Mouse (Mus musculus): ENCODE results near the gene Tcte2. TPM values are rescaled to one million over a fixed set of nuclear protein-coding genes. Genes with fewer than 3 reads are reported as not detected.

Gene Tcte2
- polyA plus RNA-seq, 1 experiment from 2014 or later, result 20.3 TPM

- Histone ChIP-seq H3K4me2 (replicated peaks) (no peak overlapping the region), H3K27me3 (ENCODE audit: control insufficient read depth, insufficient read depth, low read length) (no peaks in the 10 kb centered on the region; the same call in 1 of the 2 replicates), H3K4me1 (replicated peaks; ENCODE audit: control insufficient read depth, insufficient read depth, low read length) (no peaks in the 10 kb centered on the region), H3K36me3 (replicated peaks; ENCODE audit: control insufficient read depth, insufficient read depth) (no peaks in the 10 kb centered on the region), H3K9me3 (ENCODE audit: control insufficient read depth, low read length) (no peaks in the 10 kb centered on the region), H3K27ac (no peak overlapping the region), H3K9ac (no peak overlapping the region), H3K4me3 (replicated peaks; ENCODE audit: low read length) (no peak overlapping the region)
- no peak for DNase-seq (ENCODE audit: low spot score)
- 87% methylated on average over 6 of the region's 6 CpGs for WGBS
- no peak for ATAC-seq (ENCODE audit: low FRiP score)
These were observed 45.3 kb downstream of the Tcte2 start for GRCm38 (mm10) chr17:13716336-13716735.

DNA sequence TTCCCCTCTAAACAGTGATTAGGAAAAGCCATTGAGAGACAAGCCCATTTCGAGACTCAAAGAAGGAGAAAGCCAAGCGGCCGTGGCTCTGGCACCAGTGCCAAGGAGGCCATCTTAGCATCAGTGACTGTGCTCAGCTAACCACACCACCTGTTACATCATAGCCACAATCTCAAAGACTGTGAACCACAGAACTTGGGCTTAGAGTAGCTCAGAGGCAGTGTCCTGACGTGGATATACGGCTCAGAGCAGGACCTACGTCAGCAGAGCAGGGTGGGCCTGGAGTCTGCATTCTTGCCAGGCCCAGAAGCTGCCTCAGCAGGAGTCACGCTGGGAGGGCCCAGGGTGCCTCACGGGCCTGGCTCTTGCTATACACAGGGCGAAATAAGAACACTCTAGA, 46.1 kb downstream of the Tcte2 start:
- H3K4me1 ChIP-seq (replicated peaks; ENCODE audit: control insufficient read depth, insufficient read depth, low read length), result no peaks in the 10 kb centered on the region
- no peak overlapping the region for H3K4me3 ChIP-seq (replicated peaks; ENCODE audit: low read length)
- H3K9ac ChIP-seq, result no peak overlapping the region
- no peak for DNase-seq (ENCODE audit: low spot score)
- no peaks in the 10 kb centered on the region; the same call in 1 of the 2 replicates for H3K27me3 ChIP-seq (ENCODE audit: control insufficient read depth, insufficient read depth, low read length)
- no peaks in the 10 kb centered on the region for H3K9me3 ChIP-seq (ENCODE audit: control insufficient read depth, low read length)
- no peak overlapping the region for H3K27ac ChIP-seq
- H3K4me2 ChIP-seq (replicated peaks), result no peak overlapping the region
- ATAC-seq (ENCODE audit: low FRiP score), result no peak
- no peaks in the 10 kb centered on the region for H3K36me3 ChIP-seq (replicated peaks; ENCODE audit: control insufficient read depth, insufficient read depth)
- WGBS, result 84% methylated on average over 9 of the region's 9 CpGs

GRCm38 (mm10) chr17:13714654-13715053, 47.0 kb downstream of the Tcte2 start:
- WGBS, result 72% methylated on average over 4 of the region's 4 CpGs
- H3K4me3 ChIP-seq (replicated peaks; ENCODE audit: low read length), result no peak overlapping the region
- no peak overlapping the region for H3K4me2 ChIP-seq (replicated peaks)
- H3K9ac ChIP-seq, result no peak overlapping the region
- no peaks in the 10 kb centered on the region for H3K36me3 ChIP-seq (replicated peaks; ENCODE audit: control insufficient read depth, insufficient read depth)
- no peaks in the 10 kb centered on the region for H3K9me3 ChIP-seq (ENCODE audit: control insufficient read depth, low read length)
- H3K27me3 ChIP-seq (ENCODE audit: control insufficient read depth, insufficient read depth, low read length), result no peaks in the 10 kb centered on the region; the same call in 1 of the 2 replicates
- no peaks in the 10 kb centered on the region for H3K4me1 ChIP-seq (replicated peaks; ENCODE audit: control insufficient read depth, insufficient read depth, low read length)
- ATAC-seq (ENCODE audit: low FRiP score), result no peak
- no peak for DNase-seq (ENCODE audit: low spot score)
- H3K27ac ChIP-seq, result no peak overlapping the region

- no peak overlapping the region for H3K4me2 ChIP-seq (replicated peaks)
- no peaks in the 10 kb centered on the region for H3K9me3 ChIP-seq (ENCODE audit: control insufficient read depth, low read length)
- no peaks in the 10 kb centered on the region for H3K36me3 ChIP-seq (replicated peaks; ENCODE audit: control insufficient read depth, insufficient read depth)
- DNase-seq (ENCODE audit: low spot score) (no peak), ATAC-seq (ENCODE audit: low FRiP score) (no peak)
- H3K27ac ChIP-seq, result no peak overlapping the region
- 88% methylated on average over 4 of the region's 4 CpGs for WGBS
- H3K27me3 ChIP-seq (ENCODE audit: control insufficient read depth, insufficient read depth, low read length), result no peaks in the 10 kb centered on the region
- H3K9ac ChIP-seq, result no peak overlapping the region
- no peaks in the 10 kb centered on the region for H3K4me1 ChIP-seq (replicated peaks; ENCODE audit: control insufficient read depth, insufficient read depth, low read length)
- no peak overlapping the region for H3K4me3 ChIP-seq (replicated peaks; ENCODE audit: low read length)
These were observed 47.5 kb downstream of the Tcte2 start for GRCm38 (mm10) chr17:13714128-13714527.

- WGBS, result 88% methylated on average over 3 of the region's 3 CpGs
- DNase-seq (ENCODE audit: low spot score) (no peak), ATAC-seq (ENCODE audit: low FRiP score) (0 out of 2 replicates have a peak, but pooled peaks have one; percentile 19)
- Histone ChIP-seq H3K9me3 (ENCODE audit: control insufficient read depth, low read length) (no peaks in the 10 kb centered on the region), H3K36me3 (replicated peaks; ENCODE audit: control insufficient read depth, insufficient read depth) (no peaks in the 10 kb centered on the region), H3K9ac (no peak overlapping the region), H3K27me3 (ENCODE audit: control insufficient read depth, insufficient read depth, low read length) (no peaks in the 10 kb centered on the region), H3K4me1 (replicated peaks; ENCODE audit: control insufficient read depth, insufficient read depth, low read length) (no peaks in the 10 kb centered on the region), H3K4me2 (replicated peaks) (no peak overlapping the region), H3K27ac (no peak overlapping the region), H3K4me3 (replicated peaks; ENCODE audit: low read length) (no peak overlapping the region)
These were observed 49.1 kb downstream of the Tcte2 start for GRCm38 (mm10) chr17:13712518-13712917.

DNA sequence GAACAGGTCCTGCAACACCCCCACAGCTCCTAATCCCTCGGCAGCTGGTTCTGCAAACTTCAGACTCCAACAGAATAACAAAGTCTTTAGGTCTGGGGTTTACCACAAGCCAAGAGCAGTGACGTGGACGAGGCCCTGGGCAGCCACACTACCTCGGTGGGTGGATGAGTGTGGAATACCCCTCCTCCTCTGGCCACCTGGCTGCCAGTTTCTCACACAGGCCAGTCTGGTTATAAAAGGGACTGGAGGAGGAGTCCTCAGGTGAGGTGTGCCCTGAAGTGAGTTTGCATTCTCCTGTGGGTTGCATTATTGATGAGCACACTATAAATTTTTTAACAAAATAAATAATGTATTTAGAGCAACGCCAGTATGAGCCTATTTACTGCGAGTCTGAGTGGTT, 49.5 kb downstream of the Tcte2 start:
- no peak overlapping the region for H3K9ac ChIP-seq
- no peaks in the 10 kb centered on the region for H3K9me3 ChIP-seq (ENCODE audit: control insufficient read depth, low read length)
- 0 out of 2 replicates have a peak, but pooled peaks have one; percentile 38 for ATAC-seq (ENCODE audit: low FRiP score)
- H3K4me1 ChIP-seq (replicated peaks; ENCODE audit: control insufficient read depth, insufficient read depth, low read length), result no peaks in the 10 kb centered on the region
- H3K4me2 ChIP-seq (replicated peaks), result no peak overlapping the region
- 77% methylated on average over 6 of the region's 6 CpGs for WGBS
- H3K36me3 ChIP-seq (replicated peaks; ENCODE audit: control insufficient read depth, insufficient read depth), result no peaks in the 10 kb centered on the region
- no peak overlapping the region for H3K4me3 ChIP-seq (replicated peaks; ENCODE audit: low read length)
- no peak overlapping the region for H3K27ac ChIP-seq
- no peak for DNase-seq (ENCODE audit: low spot score)
- no peaks in the 10 kb centered on the region for H3K27me3 ChIP-seq (ENCODE audit: control insufficient read depth, insufficient read depth, low read length)

GRCm38 (mm10) chr17:13711173-13711572, 50.5 kb downstream of the Tcte2 start:
- Histone ChIP-seq H3K9ac (no peak overlapping the region), H3K36me3 (replicated peaks; ENCODE audit: control insufficient read depth, insufficient read depth) (no peaks in the 10 kb centered on the region), H3K9me3 (ENCODE audit: control insufficient read depth, low read length) (no peaks in the 10 kb centered on the region), H3K27me3 (ENCODE audit: control insufficient read depth, insufficient read depth, low read length) (no peaks in the 10 kb centered on the region), H3K27ac (no peak overlapping the region), H3K4me3 (replicated peaks; ENCODE audit: low read length) (no peak overlapping the region), H3K4me2 (replicated peaks) (no peak overlapping the region), H3K4me1 (replicated peaks; ENCODE audit: control insufficient read depth, insufficient read depth, low read length) (0 out of 2 replicates have a peak, but pooled peaks cover under 1% of the 10 kb centered on the region)
- DNase-seq (ENCODE audit: low spot score) (no peak), ATAC-seq (ENCODE audit: low FRiP score) (no peak)
- 85% methylated on average over 5 of the region's 5 CpGs for WGBS

DNA sequence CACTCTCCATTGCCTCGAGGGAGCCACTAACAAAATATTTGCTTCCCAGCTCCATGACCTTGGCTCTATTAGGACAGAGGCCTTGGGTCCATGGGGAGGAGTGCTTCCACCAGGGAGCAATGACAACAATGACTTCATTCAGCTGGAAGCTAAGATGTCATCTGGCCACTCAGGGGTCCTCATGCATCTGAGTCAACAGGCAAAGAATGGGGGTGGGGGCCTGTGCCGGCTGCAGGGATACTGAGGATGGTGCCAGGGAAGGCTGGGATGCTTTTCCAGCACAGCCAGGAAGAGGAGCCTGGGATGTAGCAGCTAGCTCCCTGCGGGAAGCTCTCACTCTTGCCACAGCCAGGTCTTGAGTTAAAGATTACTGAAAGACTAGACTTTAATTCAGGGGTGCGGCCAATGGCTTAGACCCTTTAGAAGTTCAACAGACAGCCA, 56.1 kb downstream of the Tcte2 start:
- ATAC-seq (ENCODE audit: low FRiP score), result no peak
- Histone ChIP-seq H3K27ac (no peak overlapping the region), H3K4me2 (replicated peaks) (no peak overlapping the region), H3K27me3 (ENCODE audit: control insufficient read depth, insufficient read depth, low read length) (no peaks in the 10 kb centered on the region), H3K4me1 (replicated peaks; ENCODE audit: control insufficient read depth, insufficient read depth, low read length) (peaks cover 16% of the 10 kb centered on the region), H3K9me3 (ENCODE audit: control insufficient read depth, low read length) (no peaks in the 10 kb centered on the region), H3K4me3 (replicated peaks; ENCODE audit: low read length) (no peak overlapping the region), H3K36me3 (replicated peaks; ENCODE audit: control insufficient read depth, insufficient read depth) (no peaks in the 10 kb centered on the region), H3K9ac (no peak overlapping the region)
- 26% methylated on average over 4 of the region's 4 CpGs for WGBS
- no peak for DNase-seq (ENCODE audit: low spot score)

GRCm38 (mm10) chr17:13703611-13704320, 57.9 kb downstream of the Tcte2 start:
- H3K27me3 ChIP-seq (ENCODE audit: control insufficient read depth, insufficient read depth, low read length), result no peaks in the 10 kb centered on the region
- H3K4me2 ChIP-seq (replicated peaks), result no peak overlapping the region
- WGBS, result 46% methylated on average over 9 of the region's 9 CpGs
- ATAC-seq (ENCODE audit: low FRiP score) (no peak), DNase-seq (ENCODE audit: low spot score) (no peak)
- H3K9me3 ChIP-seq (ENCODE audit: control insufficient read depth, low read length), result no peaks in the 10 kb centered on the region
- no peaks in the 10 kb centered on the region for H3K36me3 ChIP-seq (replicated peaks; ENCODE audit: control insufficient read depth, insufficient read depth)
- no peak overlapping the region for H3K9ac ChIP-seq
- H3K4me3 ChIP-seq (replicated peaks; ENCODE audit: low read length), result no peak overlapping the region
- H3K4me1 ChIP-seq (replicated peaks; ENCODE audit: control insufficient read depth, insufficient read depth, low read length), result peaks cover 20% of the 10 kb centered on the region
- H3K27ac ChIP-seq, result no peak overlapping the region
